Mouse (Mus musculus) kidney, adult 2 months (tissue): Measurements from ENCODE around the gene Dusp18. TPM values are rescaled to one million over a fixed set of nuclear protein-coding genes. Genes with fewer than 3 reads are reported as not detected.
A peak's percentile ranks its signal among the peaks of the same experiment; 100 is the strongest.

Source experiments
- DNase-seq: peaks from one replicate; pipeline ENCODE4 v3.0.0; 2021
- H3K27ac ChIP-seq: fragments of 200-500 bp; 2 replicates; pipeline ENCODE4 v1.5.1; 2012; ENCODE audit warnings: low read depth, low read length, control low read depth, inconsistent platforms; ENCODE audit not compliant: insufficient read depth
- H3K27me3 ChIP-seq: fragments of 200-500 bp; replicated peaks from 2 replicates; pipeline ENCODE4 v1.6.1; 2012; ENCODE audit warnings: mild to moderate bottlenecking, moderate library complexity, low read length, inconsistent platforms; ENCODE audit not compliant: control insufficient read depth, insufficient read depth
- H3K36me3 ChIP-seq: fragments of 200-500 bp; 2 replicates; pipeline ENCODE4 v1.6.1; 2012; ENCODE audit warnings: mild to moderate bottlenecking, moderate library complexity, low read length, inconsistent platforms; ENCODE audit not compliant: control insufficient read depth, insufficient read depth
- H3K4me1 ChIP-seq: fragments of 200-500 bp; 2 replicates; pipeline ENCODE4 v1.6.1; 2011; ENCODE audit warnings: low read length; ENCODE audit not compliant: control insufficient read depth, insufficient read depth
- H3K4me3 ChIP-seq: fragments of 200-500 bp; 2 replicates; pipeline ENCODE4 v1.5.1; 2011; ENCODE audit warnings: mild to moderate bottlenecking, low read depth, low read length, control low read depth; ENCODE audit not compliant: insufficient read depth
- CTCF ChIP-seq: fragments of 200-500 bp; conservative IDR thresholded peaks from 2 replicates; pipeline ENCODE4 v1.5.1; 2011; ENCODE audit warnings: low read depth, mild to moderate bottlenecking, control low read depth, low read length, moderate library complexity, mixed read lengths; ENCODE audit not compliant: insufficient read depth, insufficient read length
- POLR2A ChIP-seq: fragments of 200-500 bp; IDR thresholded peaks from one replicate; pipeline ENCODE4 v1.6.1; 2011; ENCODE audit warnings: low read depth, low read length, control low read depth
- WGBS: fragments of 180-500 bp; shearing (Covaris S2); methylation state at CpG from one replicate; pipeline ENCODE4 v1.1.7; 2018; 5-methylcytosine and 5-hydroxymethylcytosine counted together
- polyA plus RNA-seq: library from polyadenylated mRNA; depleted of rRNA; stranded (reverse); fragments of >200 nt; gene quantifications from 2 replicates; pipeline ENCODE4 v1.2.3, GENCODE M21; 2012

Gene Dusp18
- polyA plus RNA-seq, 1 experiment = 7.1 TPM

DNA sequence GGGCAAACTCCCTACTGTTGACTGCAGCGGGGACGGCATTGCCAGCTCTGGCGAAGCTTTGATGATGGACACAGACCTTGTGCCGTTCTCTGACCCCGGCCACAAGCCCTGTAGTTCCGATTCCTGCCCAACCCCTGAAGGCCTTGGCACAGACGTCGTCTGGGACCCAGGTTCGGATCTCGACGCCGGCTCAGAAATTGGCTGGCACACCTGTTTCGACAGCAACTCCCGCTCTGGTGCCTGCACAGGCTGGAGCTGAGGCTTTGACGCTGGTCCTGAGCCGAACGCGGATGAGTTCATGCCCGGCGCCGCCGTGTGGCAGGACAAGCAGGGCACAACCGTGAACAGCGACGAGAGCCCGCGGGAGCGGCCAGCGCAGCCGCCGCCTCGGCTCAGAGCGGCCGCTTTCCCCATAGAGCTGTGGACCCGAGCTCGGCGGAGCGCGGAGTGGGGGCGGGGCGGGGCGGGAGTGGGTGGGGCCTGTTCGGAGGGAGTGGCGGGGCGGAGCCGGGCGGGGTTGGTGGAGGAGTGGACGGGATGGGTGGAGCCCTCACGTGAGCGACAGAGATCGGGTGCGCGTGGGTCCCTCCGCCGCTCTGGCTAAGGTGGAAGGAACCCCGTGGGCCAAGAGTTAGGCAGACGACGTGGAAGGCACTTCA lies 31.5 kb upstream of the Dusp18 start, which contains the start of gene Osbp2:
Osbp2 (minus strand) TSS at position 450 of the 659 bp plus-strand sequence.
- peak within 1 kb of the TSS; percentile 53 for H3K4me3 ChIP-seq
- WGBS = 5% methylated on average over 58 of the region's 58 CpGs
- TF ChIP-seq CTCF = peak; percentile 42
- peak; percentile 10 for TF ChIP-seq POLR2A

DNA sequence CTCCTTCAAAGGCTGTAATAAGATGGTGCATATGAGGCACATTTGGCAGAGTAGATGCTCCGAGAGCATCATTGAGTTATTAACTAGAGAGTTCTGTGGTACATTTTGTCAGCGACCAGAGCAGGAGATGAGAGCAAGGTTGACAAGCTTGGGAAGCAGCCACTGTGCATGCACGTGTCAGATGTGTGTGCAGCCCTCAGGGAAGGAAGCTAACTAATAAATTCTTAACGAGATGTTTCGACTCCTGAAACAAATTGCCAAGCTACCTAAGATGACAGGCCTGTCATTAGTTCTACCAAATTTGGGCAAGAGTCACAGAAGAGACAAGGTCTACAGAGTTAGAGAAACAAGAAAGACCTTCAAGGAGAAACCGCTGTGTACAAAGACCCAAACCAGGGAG lies 30.7 kb upstream of the Dusp18 start:
- Histone ChIP-seq H3K4me1 (0 out of 2 replicates have a peak, but pooled peaks cover 4% of the 10 kb centered on the region), H3K36me3 (no peaks in the 10 kb centered on the region), H3K27me3 (no peaks in the 10 kb centered on the region), H3K4me3 (no peak overlapping the region), H3K27ac (0 out of 2 replicates have a peak overlapping the region, but pooled peaks have one; percentile 6)
- DNase-seq = peak; percentile 23
- TF ChIP-seq CTCF = no peak
- TF ChIP-seq POLR2A = no peak
- 25% methylated on average over 6 of the region's 6 CpGs for WGBS

More for the DNA sequence above, 31.5 kb upstream of the Dusp18 start, which contains the start of gene Osbp2:
- no peaks in the 10 kb centered on the region for H3K36me3 ChIP-seq
- H3K27me3 ChIP-seq = no peaks in the 10 kb centered on the region
- peak; percentile 81 for DNase-seq
- H3K4me1 ChIP-seq = 0 out of 2 replicates have a peak, but pooled peaks cover 4% of the 10 kb centered on the region
- H3K27ac ChIP-seq = peak within 1 kb of the TSS; percentile 6; the same call in 1 of the 2 replicates

DNA sequence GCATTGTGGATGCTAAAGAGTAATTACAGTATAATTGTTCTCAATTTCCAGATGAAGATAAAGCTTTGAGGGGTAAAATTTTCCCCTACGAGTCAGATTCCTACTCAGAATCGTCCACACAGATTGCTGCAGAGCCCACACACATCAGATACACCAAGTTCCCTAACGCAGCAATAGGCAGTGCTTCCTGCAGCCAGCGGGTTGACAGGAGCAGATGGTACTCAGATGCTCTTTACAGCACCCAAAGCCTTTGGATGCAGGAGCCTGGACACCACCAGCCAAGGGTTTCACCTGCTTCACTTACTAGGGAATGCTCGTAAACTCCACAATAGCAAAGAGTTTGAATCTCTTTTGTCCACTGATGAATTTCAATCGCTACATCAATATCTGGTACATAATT lies 18.6 kb upstream of the Dusp18 start:
- H3K4me3 ChIP-seq = no peak overlapping the region
- H3K27ac ChIP-seq = no peak overlapping the region
- no peaks in the 10 kb centered on the region for H3K27me3 ChIP-seq
- H3K36me3 ChIP-seq = no peaks in the 10 kb centered on the region
- no peak for TF ChIP-seq CTCF
- TF ChIP-seq POLR2A = no peak
- no peaks in the 10 kb centered on the region for H3K4me1 ChIP-seq
- DNase-seq = no peak
- 77% methylated on average over 6 of the region's 6 CpGs for WGBS

- H3K27ac ChIP-seq = no peak overlapping the region
- WGBS = 53% methylated on average over 7 of the region's 7 CpGs
- no peak for DNase-seq
Observed at GRCm38 (mm10) chr11:3878660-3879059, 16.4 kb upstream of the Dusp18 start.

GRCm38 (mm10) chr11:3879836-3880235 lies 15.2 kb upstream of the Dusp18 start:
- TF ChIP-seq POLR2A = no peak
- peak; percentile 80 for TF ChIP-seq CTCF
- peak; percentile 80 for DNase-seq
- Histone ChIP-seq H3K27ac (no peak overlapping the region), H3K27me3 (no peaks in the 10 kb centered on the region), H3K4me1 (no peaks in the 10 kb centered on the region), H3K36me3 (no peaks in the 10 kb centered on the region), H3K4me3 (no peak overlapping the region)
- 41% methylated on average over 2 of the region's 2 CpGs for WGBS

More at GRCm38 (mm10) chr11:3878660-3879059, 16.4 kb upstream of the Dusp18 start:
- Histone ChIP-seq H3K36me3 (no peaks in the 10 kb centered on the region), H3K27me3 (no peaks in the 10 kb centered on the region), H3K4me3 (no peak overlapping the region), H3K4me1 (no peaks in the 10 kb centered on the region)
- no peak for TF ChIP-seq CTCF

- DNase-seq = no peak
- no peaks in the 10 kb centered on the region for H3K27me3 ChIP-seq
- no peak for TF ChIP-seq CTCF
- no peak for TF ChIP-seq POLR2A
- H3K4me3 ChIP-seq = no peak overlapping the region
- WGBS = 91% methylated on average over 3 of the region's 3 CpGs
- no peaks in the 10 kb centered on the region for H3K4me1 ChIP-seq
- H3K36me3 ChIP-seq = no peaks in the 10 kb centered on the region
- no peak overlapping the region for H3K27ac ChIP-seq
Observed at GRCm38 (mm10) chr11:3883711-3884110, 11.3 kb upstream of the Dusp18 start.

DNA sequence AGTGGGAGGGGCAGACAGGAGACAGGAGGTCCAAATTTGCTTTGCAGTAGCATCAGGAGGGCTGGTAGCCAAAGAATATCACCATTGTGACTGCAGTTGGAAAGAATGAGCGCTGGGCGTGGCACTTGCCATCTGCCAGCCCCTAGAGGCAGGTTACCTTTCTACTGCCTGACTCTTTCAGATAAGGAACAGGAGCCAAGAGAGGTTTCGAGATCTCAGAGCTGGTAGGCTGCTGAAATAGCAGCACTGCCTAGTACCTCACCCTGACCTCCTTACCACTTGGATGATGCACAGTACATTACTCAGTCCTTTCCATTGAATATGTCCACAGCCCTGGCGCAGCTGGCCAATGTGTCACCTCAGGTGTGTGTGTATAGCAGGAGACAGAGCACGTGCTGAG lies 7.7 kb upstream of the Dusp18 start:
- DNase-seq = no peak

More for the DNA sequence above, 7.7 kb upstream of the Dusp18 start:
- TF ChIP-seq POLR2A = no peak
- no peak for TF ChIP-seq CTCF
- H3K4me1 ChIP-seq = no peaks in the 10 kb centered on the region
- no peak overlapping the region for H3K27ac ChIP-seq
- no peaks in the 10 kb centered on the region for H3K36me3 ChIP-seq
- no peak overlapping the region for H3K4me3 ChIP-seq
- H3K27me3 ChIP-seq = no peaks in the 10 kb centered on the region
- 81% methylated on average over 5 of the region's 5 CpGs for WGBS
